Mouse (Mus musculus) liver, embryonic 11.5 days (tissue): ENCODE results near the gene Gipc1. TPM values are rescaled to one million over a fixed set of nuclear protein-coding genes. Genes with fewer than 3 reads are reported as not detected.

Source experiments
- ATAC-seq: fragments of 200-750 bp; cut with Nextera tagmentation; replicated peaks from 2 replicates; pipeline ENCODE4 v1.8.0; 2017; ENCODE audit warnings: moderate number of reproducible peaks, mild to moderate bottlenecking, moderate TSS enrichment, moderate library complexity; ENCODE audit not compliant: low FRiP score
- DNase-seq: peaks from one replicate; pipeline ENCODE4 v3.0.0-alpha.2; 2017; ENCODE audit warnings: low spot score
- H3K27ac ChIP-seq: fragments of 300-500 bp; sonication (generic); 2 replicates; pipeline ENCODE4 v1.5.1; 2014; ENCODE audit warnings: mild to moderate bottlenecking, low read depth, low read length, control low read depth
- H3K27me3 ChIP-seq: fragments of 300-500 bp; sonication (generic); replicated peaks from 2 replicates; pipeline ENCODE4 v1.6.1; 2014; ENCODE audit warnings: low read length, mixed read lengths; ENCODE audit not compliant: control insufficient read depth, insufficient read depth
- H3K36me3 ChIP-seq: fragments of 300-500 bp; sonication (generic); 2 replicates; pipeline ENCODE4 v1.6.1; 2014; ENCODE audit warnings: mild to moderate bottlenecking, low read length, moderate library complexity, mixed read lengths; ENCODE audit not compliant: control insufficient read depth, insufficient read depth
- H3K4me1 ChIP-seq: fragments of 300-500 bp; sonication (generic); replicated peaks from 2 replicates; pipeline ENCODE4 v1.6.1; 2014; ENCODE audit warnings: low read length, mixed read lengths; ENCODE audit not compliant: control insufficient read depth, insufficient read depth
- H3K4me2 ChIP-seq: fragments of 300-500 bp; sonication (generic); 2 replicates; pipeline ENCODE4 v1.6.1; 2014; ENCODE audit warnings: mild to moderate bottlenecking, control low read depth, moderate library complexity
- H3K4me3 ChIP-seq: fragments of 300-500 bp; sonication (generic); 2 replicates; pipeline ENCODE4 v1.5.1; 2014; ENCODE audit warnings: low read depth, low read length, control low read depth
- H3K9ac ChIP-seq: fragments of 300-500 bp; sonication (generic); 2 replicates; pipeline ENCODE4 v1.6.1; 2014; ENCODE audit warnings: low read depth, low read length, control low read depth
- H3K9me3 ChIP-seq: fragments of 300-500 bp; sonication (generic); 2 replicates; pipeline ENCODE4 v1.6.1; 2016; ENCODE audit warnings: low read length, inconsistent platforms, mixed read lengths; ENCODE audit not compliant: control insufficient read depth
- WGBS: fragments of 180-500 bp; shearing (Covaris S2); extraction: QIAGEN DNeasy Blood & Tissue Kit; methylation state at CpG from one replicate; pipeline ENCODE4 v1.1.7; 2014; 5-methylcytosine and 5-hydroxymethylcytosine counted together
- polyA plus RNA-seq: library from polyadenylated mRNA; unstranded; fragments of >200 nt; fragmentation: Nextera tagmentation; extraction: Ambion mirVana; gene quantifications from 2 replicates; pipeline ENCODE4 v1.2.1, GENCODE M21; 2014

Gene Gipc1
- polyA plus RNA-seq, 1 experiment from 2014 or later: 113 TPM

GRCm38 (mm10) chr8:83697374-83698220 is 45.1 kb downstream of the Gipc1 start:
- Histone ChIP-seq H3K36me3 (no peaks in the 10 kb centered on the region), H3K9ac (peak overlapping the region; percentile 91), H3K4me1 (peaks cover 32% of the 10 kb centered on the region), H3K4me3 (peak overlapping the region; percentile 95), H3K27me3 (no peaks in the 10 kb centered on the region), H3K27ac (no peak overlapping the region; the same call in 1 of the 2 replicates), H3K9me3 (no peaks in the 10 kb centered on the region), H3K4me2 (peak overlapping the region; percentile 99)
- DNase-seq (no peak), ATAC-seq (no peak)
- WGBS: 43% methylated on average over 19 of the region's 19 CpGs

GRCm38 (mm10) chr8:83698291-83698660 is 45.8 kb downstream of the Gipc1 start:
- DNase-seq: no peak
- ATAC-seq: peak; percentile 12; the same call in 1 of the 2 replicates
- WGBS: 3% methylated on average over 15 of the region's 15 CpGs
- H3K9me3 ChIP-seq: no peaks in the 10 kb centered on the region
- H3K27ac ChIP-seq: peak overlapping the region; percentile 83; the same call in 1 of the 2 replicates
- peaks cover 32% of the 10 kb centered on the region for H3K4me1 ChIP-seq
- H3K36me3 ChIP-seq: no peaks in the 10 kb centered on the region
- no peaks in the 10 kb centered on the region for H3K27me3 ChIP-seq
- H3K9ac ChIP-seq: peak overlapping the region; percentile 91
- peak overlapping the region; percentile 95 for H3K4me3 ChIP-seq
- H3K4me2 ChIP-seq: peak overlapping the region; percentile 99

- Histone ChIP-seq H3K4me3 (peak within 1 kb of the TSS; percentile 95), H3K27me3 (no peaks in the 10 kb centered on the region), H3K36me3 (no peaks in the 10 kb centered on the region), H3K4me2 (peak within 1 kb of the TSS; percentile 99), H3K9me3 (no peaks in the 10 kb centered on the region), H3K4me1 (peaks cover 26% of the 10 kb centered on the region), H3K27ac (peak within 1 kb of the TSS; percentile 83), H3K9ac (peak within 1 kb of the TSS; percentile 91)
- ATAC-seq: peak; percentile 91
- peak; percentile 88 for DNase-seq
- WGBS: under 1% methylated on average over 82 of the region's 85 CpGs
Observed at GRCm38 (mm10) chr8:83698661-83699453, 46.4 kb downstream of the Gipc1 start, which contains the start of gene Pkn1. Pkn1 (minus strand) TSS chr8:83699179.

DNA sequence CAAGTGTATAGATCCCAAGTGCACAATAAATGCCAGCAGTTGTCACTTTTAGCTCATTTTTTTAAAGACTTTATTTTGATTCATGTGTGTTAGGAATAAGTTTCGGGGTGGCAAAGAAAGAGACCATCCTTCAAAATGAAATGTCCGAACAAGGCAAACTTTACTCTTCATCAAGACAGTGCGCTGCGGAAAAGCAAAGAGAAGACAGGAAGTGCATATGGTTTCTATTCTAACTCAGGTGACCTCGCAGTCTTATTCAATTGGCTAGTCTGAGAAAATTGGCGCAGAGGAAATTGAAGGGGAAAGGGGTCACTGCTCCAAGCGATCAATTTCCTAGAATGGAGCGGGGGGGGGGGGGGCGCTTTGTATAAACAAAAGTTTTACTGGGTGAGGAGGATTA is 47.1 kb downstream of the Gipc1 start:
- ATAC-seq (no peak), DNase-seq (no peak)
- H3K36me3 ChIP-seq: no peaks in the 10 kb centered on the region
- peak overlapping the region; percentile 99 for H3K4me2 ChIP-seq
- no peaks in the 10 kb centered on the region for H3K27me3 ChIP-seq
- 28% methylated on average over 9 of the region's 9 CpGs for WGBS
- peak overlapping the region; percentile 83 for H3K27ac ChIP-seq
- peaks cover 19% of the 10 kb centered on the region for H3K4me1 ChIP-seq
- H3K4me3 ChIP-seq: peak overlapping the region; percentile 95
- H3K9ac ChIP-seq: peak overlapping the region; percentile 91
- H3K9me3 ChIP-seq: no peaks in the 10 kb centered on the region

DNA sequence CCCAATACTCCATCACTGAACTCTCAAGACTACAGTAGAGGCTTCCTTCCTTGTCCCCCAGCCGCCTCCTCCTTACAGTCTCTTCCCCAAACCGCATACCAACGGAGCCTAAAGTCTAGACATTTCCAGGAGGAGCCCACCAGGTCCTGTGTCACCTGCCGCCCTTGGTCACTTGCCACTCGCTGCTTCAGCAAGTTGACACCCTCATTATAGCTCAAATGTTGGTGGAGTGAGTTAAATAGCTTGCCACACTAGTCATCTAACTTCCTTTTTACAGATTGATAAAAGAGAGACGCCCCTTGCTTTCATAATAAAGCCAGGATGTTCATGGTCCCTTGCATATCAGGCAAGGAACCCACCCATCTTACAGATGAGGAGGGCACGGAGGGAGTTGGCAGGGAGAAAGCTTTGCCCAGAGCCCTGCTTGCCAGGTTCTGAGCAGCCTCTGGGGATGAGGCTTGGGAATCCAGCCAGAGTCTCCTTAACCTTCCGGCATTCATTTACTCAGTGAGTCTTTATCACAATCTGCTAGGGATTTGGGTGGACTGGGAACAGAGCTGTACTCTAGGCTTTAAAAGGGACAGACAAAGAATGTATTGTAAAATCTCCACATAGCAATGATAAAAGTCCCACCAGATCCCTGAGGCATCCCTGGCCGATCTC is 48.1 kb downstream of the Gipc1 start:
- Histone ChIP-seq H3K4me3 (no peak overlapping the region), H3K4me2 (no peak overlapping the region), H3K27me3 (no peaks in the 10 kb centered on the region), H3K36me3 (no peaks in the 10 kb centered on the region), H3K4me1 (peaks cover 16% of the 10 kb centered on the region), H3K27ac (no peak overlapping the region), H3K9ac (no peak overlapping the region), H3K9me3 (no peaks in the 10 kb centered on the region)
- no peak for DNase-seq
- no peak for ATAC-seq
- WGBS: 71% methylated on average over 9 of the region's 9 CpGs

DNA sequence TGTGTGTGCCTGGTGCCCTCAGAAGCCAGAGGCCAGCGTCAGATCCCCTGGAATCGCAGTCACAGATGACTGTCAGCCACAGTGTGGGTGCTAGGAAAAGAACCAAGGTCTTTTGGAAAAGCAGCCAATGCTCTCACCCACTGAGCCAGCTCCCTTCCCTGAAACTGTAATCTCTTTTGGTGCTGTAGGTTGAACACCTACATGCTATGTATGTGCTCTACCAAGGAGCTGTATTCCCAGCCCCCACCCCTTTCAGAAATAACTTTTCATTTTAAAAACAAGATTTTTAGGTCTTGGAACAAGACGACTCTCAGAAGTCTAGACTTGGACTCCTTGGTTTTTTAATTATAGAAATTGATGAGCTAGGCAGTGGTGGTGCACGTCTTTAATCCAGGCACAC is 50.9 kb downstream of the Gipc1 start:
- Histone ChIP-seq H3K4me1 (peaks cover under 1% of the 10 kb centered on the region; the same call in 1 of the 2 replicates), H3K27ac (no peak overlapping the region), H3K9ac (no peak overlapping the region), H3K27me3 (no peaks in the 10 kb centered on the region), H3K9me3 (no peaks in the 10 kb centered on the region), H3K36me3 (no peaks in the 10 kb centered on the region), H3K4me3 (no peak overlapping the region), H3K4me2 (no peak overlapping the region)
- no peak for ATAC-seq
- DNase-seq: no peak
- WGBS: 82% methylated on average over 4 of the region's 4 CpGs

DNA sequence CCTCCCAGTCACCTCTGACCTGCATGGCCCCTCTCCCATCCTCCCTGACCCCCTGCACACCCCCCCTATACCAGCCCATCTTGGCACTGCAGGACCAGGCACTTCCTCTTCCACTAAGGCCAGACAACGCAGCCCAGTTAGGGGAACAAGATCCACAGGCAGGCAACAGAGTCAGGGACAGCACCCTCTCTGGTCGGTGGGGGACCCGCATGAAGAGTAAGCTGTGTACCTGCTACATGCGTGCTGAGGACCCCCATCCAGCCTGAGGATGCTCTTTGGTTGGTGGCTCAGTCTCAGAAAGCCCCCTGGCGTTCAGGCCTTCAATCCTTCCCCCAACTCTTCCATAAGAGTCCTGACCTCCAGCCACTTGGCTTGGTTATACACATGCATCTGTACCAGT is 53.9 kb downstream of the Gipc1 start:
- H3K9me3 ChIP-seq: no peaks in the 10 kb centered on the region
- H3K27me3 ChIP-seq: no peaks in the 10 kb centered on the region
- 63% methylated on average over 5 of the region's 5 CpGs for WGBS

DNA sequence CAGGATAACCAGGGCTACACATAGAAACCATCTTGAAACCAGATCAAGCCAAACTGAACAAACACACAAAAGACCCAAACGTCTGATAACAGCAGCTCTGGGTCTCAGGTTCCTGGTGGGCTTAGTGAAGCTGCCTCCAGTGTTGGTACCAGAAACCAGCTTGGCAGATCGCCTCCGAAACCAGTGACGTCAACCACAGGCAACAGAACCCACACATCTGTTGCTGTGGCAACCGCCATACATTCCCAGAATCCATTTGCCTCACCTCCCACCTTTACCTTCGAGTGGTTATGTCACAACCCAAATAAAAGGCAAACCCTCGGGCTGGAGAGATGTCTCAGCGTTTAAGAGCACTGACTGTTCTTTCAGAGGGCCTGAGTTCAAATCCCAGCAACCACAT is 55.1 kb downstream of the Gipc1 start:
- Histone ChIP-seq H3K27ac (no peak overlapping the region), H3K4me3 (no peak overlapping the region), H3K36me3 (no peaks in the 10 kb centered on the region), H3K4me2 (no peak overlapping the region), H3K27me3 (no peaks in the 10 kb centered on the region), H3K9ac (no peak overlapping the region), H3K4me1 (no peaks in the 10 kb centered on the region), H3K9me3 (no peaks in the 10 kb centered on the region)
- 72% methylated on average over 8 of the region's 8 CpGs for WGBS
- ATAC-seq: no peak
- DNase-seq: no peak

More for the DNA sequence above, 53.9 kb downstream of the Gipc1 start:
- Histone ChIP-seq H3K4me1 (no peaks in the 10 kb centered on the region), H3K4me3 (no peak overlapping the region), H3K27ac (no peak overlapping the region), H3K36me3 (no peaks in the 10 kb centered on the region), H3K4me2 (no peak overlapping the region), H3K9ac (no peak overlapping the region)
- ATAC-seq (no peak), DNase-seq (no peak)
